8 mouse cellular contexts compared by ENCODE assay signal in the genomic region with DNA sequence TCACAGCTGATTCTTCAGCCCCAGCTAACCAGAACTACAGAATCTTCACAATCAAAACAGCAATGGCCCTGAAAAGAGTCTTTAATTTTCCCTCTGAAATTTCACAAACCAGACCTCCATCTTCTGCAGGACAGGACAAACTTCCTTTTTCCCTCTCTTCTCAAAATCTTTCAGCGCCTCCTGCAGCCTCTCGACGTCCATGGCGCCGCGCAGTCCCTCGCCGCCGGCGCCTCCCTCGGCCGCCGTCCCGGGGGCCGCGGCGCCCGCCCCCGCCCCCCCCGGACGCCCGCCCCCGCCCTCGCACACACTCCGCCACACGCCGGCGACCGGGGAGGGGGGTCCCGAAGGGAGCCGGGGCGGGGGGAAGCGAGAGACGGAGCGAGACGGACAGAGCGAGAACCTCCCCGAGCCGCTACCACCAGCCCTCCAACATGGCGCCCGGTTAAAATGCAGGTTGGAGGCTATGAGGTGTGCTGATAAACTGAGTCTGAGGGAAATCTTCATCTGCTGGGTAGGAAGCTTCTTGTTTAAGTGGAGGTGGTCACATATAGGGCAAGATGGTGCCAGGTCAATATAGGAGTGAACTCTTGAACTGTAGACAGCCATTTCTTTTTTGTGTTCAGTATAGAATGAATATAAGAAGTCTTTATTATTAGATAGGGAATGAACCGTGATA. TPM values are rescaled to one million over a fixed set of nuclear protein-coding genes. Genes with fewer than 3 reads are reported as not detected.
DNase-seq lines count a peak whose midpoint lies in the region; ATAC-seq and TF ChIP-seq lines count a peak whose summit lies in the region.
"Not testable (repeated sequence)": the region's sequence is repeated elsewhere in the genome, so short reads cannot be mapped to it uniquely, and the experiment has no call there.

No protein-coding gene starts in this region.

- not testable (repeated sequence) for TF ChIP-seq EP300 in ES-Bruce4 (IDR thresholded peaks at IDR 0.05; ENCODE audit: insufficient read depth, low read depth, low read length)

- peak overlapping the region; percentile 63 for H3K4me3 ChIP-seq in ES-Bruce4 (ENCODE audit: low read depth, low read length)
- H3K4me3 ChIP-seq in forebrain, embryonic 12.5 days (replicated peaks), result peak overlapping the region; percentile 41
- peak overlapping the region; percentile 57 for H3K4me3 ChIP-seq in heart, embryonic 16.5 days (ENCODE audit: low read length)
- peak overlapping the region; percentile 41 for H3K4me3 ChIP-seq in kidney, embryonic 14.5 days (ENCODE audit: low read length)
- H3K4me3 ChIP-seq in liver, embryonic 15.5 days (replicated peaks), result peak overlapping the region; percentile 54
- H3K4me3 ChIP-seq in midbrain, embryonic 14.5 days (replicated peaks; ENCODE audit: low read depth, low read length), result peak overlapping the region; percentile 37

- WGBS in forebrain, embryonic 12.5 days, result 4% methylated on average over 38 of the region's 42 CpGs
- WGBS in heart, embryonic 16.5 days, result 5% methylated on average over 27 of the region's 42 CpGs
- 7% methylated on average over 22 of the region's 42 CpGs for WGBS in kidney, embryonic 14.5 days
- 3% methylated on average over 42 of the region's 42 CpGs for WGBS in liver, embryonic 15.5 days (ENCODE audit: insufficient replicate concordance)
- 3% methylated on average over 27 of the region's 42 CpGs for WGBS in midbrain, embryonic 14.5 days

- not testable (repeated sequence) for H3K27me3 ChIP-seq in ES-Bruce4 (ENCODE audit: control insufficient read depth, insufficient read depth, low read length, poor library complexity, severe bottlenecking); forebrain, embryonic 12.5 days; heart, embryonic 16.5 days (ENCODE audit: control insufficient read depth, insufficient read depth, low read length); kidney, embryonic 14.5 days (ENCODE audit: control insufficient read depth, insufficient read depth, low read length); liver, embryonic 15.5 days; midbrain, embryonic 14.5 days (ENCODE audit: control insufficient read depth, insufficient read depth, low read length)

- TF ChIP-seq POLR2A in ES-Bruce4 (IDR thresholded peaks at IDR 0.05; ENCODE audit: insufficient read depth, low read length), result not testable (repeated sequence)

- ATAC-seq in common myeloid progenitor, adult 5-6 weeks (replicated peaks; ENCODE audit: low read depth, poor library complexity, severe bottlenecking), result peak; percentile 80
- peak; percentile 86 for ATAC-seq in forebrain, embryonic 12.5 days (ENCODE audit: low FRiP score)
- ATAC-seq in heart, embryonic 16.5 days (replicated peaks; ENCODE audit: extremely low read depth, insufficient read depth, low FRiP score), result peak; percentile 79
- ATAC-seq in kidney, embryonic 14.5 days (ENCODE audit: low FRiP score, low TSS enrichment), result peak; percentile 87
- ATAC-seq in liver, embryonic 15.5 days (ENCODE audit: insufficient read depth), result peak; percentile 80
- ATAC-seq in midbrain, embryonic 14.5 days (ENCODE audit: low FRiP score, low TSS enrichment), result peak; percentile 79

- H3K9me3 ChIP-seq in ES-Bruce4 (replicated peaks; ENCODE audit: control insufficient read depth, insufficient read depth, low read length, poor library complexity, severe bottlenecking); forebrain, embryonic 12.5 days; heart, embryonic 16.5 days (replicated peaks; ENCODE audit: control insufficient read depth, low read length); kidney, embryonic 14.5 days (ENCODE audit: control insufficient read depth, low read length); liver, embryonic 15.5 days (replicated peaks); midbrain, embryonic 14.5 days (ENCODE audit: control insufficient read depth, low read length): not testable (repeated sequence)

- not testable (repeated sequence) for H3K36me3 ChIP-seq in ES-Bruce4 (ENCODE audit: control insufficient read depth, insufficient read depth, low read length, poor library complexity, severe bottlenecking); forebrain, embryonic 12.5 days (replicated peaks); heart, embryonic 16.5 days (ENCODE audit: control insufficient read depth, insufficient read depth); kidney, embryonic 14.5 days (ENCODE audit: control insufficient read depth, insufficient read depth, low read length); liver, embryonic 15.5 days (replicated peaks); midbrain, embryonic 14.5 days (ENCODE audit: control insufficient read depth, insufficient read depth, low read length)

- not testable (repeated sequence) for H3K27ac ChIP-seq in ES-Bruce4 (ENCODE audit: insufficient read depth, low read length)
- peak overlapping the region; percentile 56; the same call in 1 of the 2 replicates for H3K27ac ChIP-seq in forebrain, embryonic 12.5 days
- peak overlapping the region; percentile 76 for H3K27ac ChIP-seq in heart, embryonic 16.5 days (ENCODE audit: low read length)
- H3K27ac ChIP-seq in kidney, embryonic 14.5 days (ENCODE audit: low read depth, low read length), result peak overlapping the region; percentile 14; the same call in 1 of the 2 replicates
- H3K27ac ChIP-seq in liver, embryonic 15.5 days (replicated peaks), result peak overlapping the region; percentile 59
- peak overlapping the region; percentile 78 for H3K27ac ChIP-seq in midbrain, embryonic 14.5 days (replicated peaks; ENCODE audit: low read depth, low read length)

- peak; percentile 64 for DNase-seq in midbrain, embryonic 14.5 days
- peak; percentile 61 for DNase-seq in spleen, adult 12 weeks (ENCODE audit: low spot score)

- peak overlapping the region; percentile 47 for H3K4me2 ChIP-seq in forebrain, embryonic 12.5 days
- H3K4me2 ChIP-seq in heart, embryonic 16.5 days (ENCODE audit: low read depth, low read length), result peak overlapping the region; percentile 66
- peak overlapping the region; percentile 18 for H3K4me2 ChIP-seq in kidney, embryonic 14.5 days (replicated peaks; ENCODE audit: low read depth, low read length)
- H3K4me2 ChIP-seq in liver, embryonic 15.5 days, result peak overlapping the region; percentile 54
- peak overlapping the region; percentile 52 for H3K4me2 ChIP-seq in midbrain, embryonic 14.5 days (ENCODE audit: low read length)

- TF ChIP-seq CTCF in ES-Bruce4 (IDR thresholded peaks at IDR 0.05; ENCODE audit: low read depth, low read length), result not testable (repeated sequence)

- not testable (repeated sequence) for H3K9ac ChIP-seq in ES-Bruce4 (ENCODE audit: low read depth, poor library complexity, severe bottlenecking)
- H3K9ac ChIP-seq in forebrain, embryonic 12.5 days, result peak overlapping the region; percentile 47; the same call in 1 of the 2 replicates
- H3K9ac ChIP-seq in heart, embryonic 16.5 days (ENCODE audit: low read length), result peak overlapping the region; percentile 72
- peak overlapping the region; percentile 47; the same call in 1 of the 2 replicates for H3K9ac ChIP-seq in kidney, embryonic 14.5 days (ENCODE audit: low read depth, low read length)
- H3K9ac ChIP-seq in liver, embryonic 15.5 days, result peak overlapping the region; percentile 46
- peak overlapping the region; percentile 53; the same call in 1 of the 2 replicates for H3K9ac ChIP-seq in midbrain, embryonic 14.5 days (replicated peaks; ENCODE audit: low read length)

- not testable (repeated sequence) for H3K4me1 ChIP-seq in ES-Bruce4 (ENCODE audit: control insufficient read depth, insufficient read depth, low read length); forebrain, embryonic 12.5 days; kidney, embryonic 14.5 days (ENCODE audit: control insufficient read depth, insufficient read depth, low read length); midbrain, embryonic 14.5 days (ENCODE audit: control insufficient read depth, insufficient read depth, low read length)
- peaks cover 40% of the 10 kb centered on the region for H3K4me1 ChIP-seq in heart, embryonic 16.5 days (ENCODE audit: control insufficient read depth, insufficient read depth, low read length)
- H3K4me1 ChIP-seq in liver, embryonic 15.5 days (replicated peaks), result peaks cover 14% of the 10 kb centered on the region

RNA-seq across cellular contexts. Expression of gene Hmox2, which starts 30.6 kb away (rescaled TPM):
- 38.0 and 44.4 TPM in 2 replicates for polyA plus RNA-seq in ES-Bruce4 (2011; ENCODE audit: insufficient read depth, insufficient read length, low read depth, missing spikeins)
- 68.8 and 74.6 TPM in 2 replicates for total RNA-seq in common myeloid progenitor, adult 5-6 weeks (2017)
- polyA plus RNA-seq in forebrain, embryonic 12.5 days (2016; fragmentation: Nextera tagmentation; extraction: Ambion mirVana), result 70.7 and 73.5 TPM in 2 replicates
- polyA plus RNA-seq in heart, embryonic 16.5 days (2015; fragmentation: Nextera tagmentation; extraction: Ambion mirVana), result 98.1 and 101 TPM in 2 replicates
- 103 and 113 TPM in 2 replicates for polyA plus RNA-seq in kidney, embryonic 14.5 days (2014; fragmentation: Nextera tagmentation; extraction: Ambion mirVana)
- 36.6 and 37.9 TPM in 2 replicates for polyA plus RNA-seq in liver, embryonic 15.5 days (2015; fragmentation: Nextera tagmentation; extraction: Ambion mirVana)
- 91.6 and 96.4 TPM in 2 replicates for polyA plus RNA-seq in midbrain, embryonic 14.5 days (2014; fragmentation: Nextera tagmentation; extraction: Ambion mirVana)

RNA-seq across cellular contexts. Expression of gene Cdip1, which starts 33.3 kb away (rescaled TPM):
- polyA plus RNA-seq in ES-Bruce4 (2011; ENCODE audit: insufficient read depth, insufficient read length, low read depth, missing spikeins), result 46.5 and 50.5 TPM in 2 replicates
- 16.2 and 17.2 TPM in 2 replicates for total RNA-seq in common myeloid progenitor, adult 5-6 weeks (2017)
- 96.5 and 97.1 TPM in 2 replicates for polyA plus RNA-seq in forebrain, embryonic 12.5 days (2016; fragmentation: Nextera tagmentation; extraction: Ambion mirVana)
- 119 and 136 TPM in 2 replicates for polyA plus RNA-seq in heart, embryonic 16.5 days (2015; fragmentation: Nextera tagmentation; extraction: Ambion mirVana)
- 67.2 and 98.0 TPM in 2 replicates for polyA plus RNA-seq in kidney, embryonic 14.5 days (2014; fragmentation: Nextera tagmentation; extraction: Ambion mirVana)
- polyA plus RNA-seq in liver, embryonic 15.5 days (2015; fragmentation: Nextera tagmentation; extraction: Ambion mirVana), result 20.9 and 24.5 TPM in 2 replicates
- 98.1 and 103 TPM in 2 replicates for polyA plus RNA-seq in midbrain, embryonic 14.5 days (2014; fragmentation: Nextera tagmentation; extraction: Ambion mirVana)

RNA-seq across cellular contexts. Expression of gene Nmral1, which starts 37.6 kb away (rescaled TPM):
- 15.6 and 15.7 TPM in 2 replicates for polyA plus RNA-seq in ES-Bruce4 (2011; ENCODE audit: insufficient read depth, insufficient read length, low read depth, missing spikeins)
- total RNA-seq in common myeloid progenitor, adult 5-6 weeks (2017), result 82.2 and 90.3 TPM in 2 replicates
- polyA plus RNA-seq in forebrain, embryonic 12.5 days (2016; fragmentation: Nextera tagmentation; extraction: Ambion mirVana), result 167 and 170 TPM in 2 replicates
- 29.7 and 29.9 TPM in 2 replicates for polyA plus RNA-seq in heart, embryonic 16.5 days (2015; fragmentation: Nextera tagmentation; extraction: Ambion mirVana)
- polyA plus RNA-seq in kidney, embryonic 14.5 days (2014; fragmentation: Nextera tagmentation; extraction: Ambion mirVana), result 132 and 145 TPM in 2 replicates
- polyA plus RNA-seq in liver, embryonic 15.5 days (2015; fragmentation: Nextera tagmentation; extraction: Ambion mirVana), result 37.2 and 39.6 TPM in 2 replicates
- 80.9 and 91.4 TPM in 2 replicates for polyA plus RNA-seq in midbrain, embryonic 14.5 days (2014; fragmentation: Nextera tagmentation; extraction: Ambion mirVana)
